Mouse (Mus musculus) 3134 (cell line): ENCODE measurements around the gene Fcamr.
A peak's percentile ranks its signal among the peaks of the same experiment; 100 is the strongest.

ENCODE experiments used
- DNase-seq: peaks from one replicate; pipeline ENCODE4 v3.0.0-alpha.2; 2011; ENCODE audit warnings: low spot score; ENCODE audit not compliant: insufficient read length; ENCODE audit errors: extremely low read depth

The Fcamr gene

GRCm38 (mm10) chr1:130800602-130801001, at the start of gene Fcamr:
Gene Fcamr, plus strand, starts transcription at chr1:130800902.
- no peak for DNase-seq

DNA sequence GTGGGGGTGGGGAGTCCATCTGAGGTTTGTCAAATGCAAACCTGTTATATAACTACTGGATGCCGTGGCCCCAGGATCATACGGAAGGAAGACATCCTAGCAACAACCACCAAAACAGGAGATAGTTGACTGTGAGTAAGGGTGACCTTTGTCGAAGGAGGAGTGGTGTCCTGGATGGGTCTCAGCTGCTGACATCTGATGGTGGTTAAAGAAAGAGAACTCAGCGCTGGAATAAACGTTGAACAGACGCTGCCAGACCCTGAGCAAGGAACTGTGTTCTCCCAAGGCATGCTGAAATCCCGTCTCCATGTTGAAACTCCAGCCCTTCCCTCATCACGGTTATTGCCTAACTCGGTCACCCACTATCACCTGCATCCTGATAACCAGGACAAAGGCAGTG, 41.0 kb upstream of the Fcamr start:
- no peak for DNase-seq

- no peak for DNase-seq
Observed at GRCm38 (mm10) chr1:130761597-130761996, 39.1 kb upstream of the Fcamr start.

DNA sequence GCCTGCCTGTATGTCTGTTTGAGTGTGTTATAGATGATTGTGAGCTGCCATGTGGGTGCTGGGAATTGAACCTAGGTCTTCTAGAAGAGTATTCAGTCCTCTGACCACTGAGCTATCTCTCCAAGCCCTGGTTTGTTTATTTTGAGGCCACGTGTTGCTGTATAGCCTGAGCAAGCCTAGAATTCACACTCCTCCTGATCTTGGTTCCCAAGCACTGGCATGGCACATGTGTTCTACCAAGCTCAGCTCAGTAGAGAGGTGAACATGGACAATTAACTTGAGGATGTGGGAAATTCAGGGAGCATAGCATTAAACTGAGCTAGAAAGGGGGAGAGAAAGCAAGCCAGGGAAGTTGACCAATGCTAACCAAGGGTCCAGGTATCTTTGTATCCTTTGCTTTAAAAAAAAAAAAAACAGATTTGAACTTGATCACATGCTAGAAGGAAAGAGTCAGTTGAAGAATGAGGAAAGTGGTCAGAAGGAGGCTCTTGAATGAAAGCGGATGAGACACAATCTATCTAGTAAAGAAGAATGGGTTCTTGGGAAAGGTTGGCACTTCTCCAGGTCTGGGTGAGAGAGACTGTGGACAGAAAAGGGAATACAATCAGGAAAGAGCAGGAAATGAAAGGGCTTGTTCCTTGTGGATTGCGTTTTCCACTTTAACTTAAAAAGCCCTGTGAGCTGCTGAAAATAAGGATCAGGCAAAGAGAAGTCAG, 38.5 kb upstream of the Fcamr start:
- DNase-seq, result no peak

DNA sequence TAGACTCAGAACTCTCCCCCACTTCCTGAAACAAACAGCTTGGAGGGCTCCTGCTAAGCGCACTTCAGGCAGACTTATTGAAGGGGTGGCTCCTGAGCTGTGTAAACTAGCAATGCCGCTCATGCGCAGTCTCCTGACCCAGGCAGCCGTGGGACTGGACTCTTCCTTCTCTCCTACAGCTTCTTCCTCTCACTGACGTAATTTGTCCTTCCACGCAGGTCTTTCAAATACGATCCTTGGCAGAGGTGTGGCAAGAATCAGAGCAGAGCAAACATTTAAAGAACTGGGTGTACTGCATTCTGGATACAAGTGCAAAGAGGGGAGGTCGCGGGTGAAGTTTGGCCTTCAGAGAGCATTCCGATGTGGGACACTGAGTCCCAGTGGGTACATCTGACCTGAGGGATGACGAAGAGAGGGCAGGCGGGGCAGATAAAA, 36.7 kb upstream of the Fcamr start:
- DNase-seq, result no peak

DNA sequence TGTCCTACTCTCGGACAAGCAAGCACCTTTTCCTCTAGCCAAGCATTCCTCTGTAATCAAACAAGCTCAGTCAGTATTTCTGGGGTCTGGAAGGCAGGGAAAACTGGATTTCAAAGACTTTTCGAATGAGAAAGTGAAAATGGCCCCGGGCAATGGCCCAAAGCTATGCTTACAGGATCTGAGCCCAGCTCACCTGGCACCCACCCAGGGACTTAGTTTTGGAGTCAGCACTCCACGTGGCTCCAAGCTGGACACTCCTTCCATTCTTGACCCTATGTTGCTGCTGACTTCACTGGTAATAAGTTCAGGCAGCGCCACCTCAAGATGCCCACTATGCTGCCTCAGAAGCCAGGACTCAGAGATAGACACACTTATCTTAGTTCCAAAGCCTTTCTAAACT, 33.6 kb upstream of the Fcamr start:
- peak; percentile 22 for DNase-seq

- no peak for DNase-seq
Observed at GRCm38 (mm10) chr1:130769925-130770324, 30.8 kb upstream of the Fcamr start.

GRCm38 (mm10) chr1:130770487-130770886, 30.2 kb upstream of the Fcamr start:
- DNase-seq, result peak; percentile 9

- no peak for DNase-seq
Observed at GRCm38 (mm10) chr1:130770981-130771494, 29.7 kb upstream of the Fcamr start.

DNA sequence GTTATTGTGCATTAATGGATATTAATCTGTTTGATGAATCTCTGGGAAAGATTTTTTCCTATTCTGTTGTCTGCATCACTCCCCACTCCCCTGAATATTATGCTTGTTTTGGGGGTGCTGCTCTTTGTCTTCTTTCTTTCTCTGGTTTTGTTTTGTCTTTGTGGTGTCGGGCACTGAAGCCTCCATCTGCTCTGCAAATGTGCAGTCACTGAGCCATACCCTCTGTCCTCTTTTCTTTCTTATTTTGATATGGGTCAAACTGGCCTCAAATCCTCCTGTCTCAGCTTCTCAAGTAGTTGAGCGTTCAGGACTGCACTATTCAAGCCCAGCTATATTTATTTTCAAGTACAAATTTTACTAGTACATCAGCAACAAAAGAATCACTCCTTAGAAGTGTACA, 25.5 kb upstream of the Fcamr start:
- no peak for DNase-seq

GRCm38 (mm10) chr1:130775691-130776331, 24.9 kb upstream of the Fcamr start:
- no peak for DNase-seq

DNA sequence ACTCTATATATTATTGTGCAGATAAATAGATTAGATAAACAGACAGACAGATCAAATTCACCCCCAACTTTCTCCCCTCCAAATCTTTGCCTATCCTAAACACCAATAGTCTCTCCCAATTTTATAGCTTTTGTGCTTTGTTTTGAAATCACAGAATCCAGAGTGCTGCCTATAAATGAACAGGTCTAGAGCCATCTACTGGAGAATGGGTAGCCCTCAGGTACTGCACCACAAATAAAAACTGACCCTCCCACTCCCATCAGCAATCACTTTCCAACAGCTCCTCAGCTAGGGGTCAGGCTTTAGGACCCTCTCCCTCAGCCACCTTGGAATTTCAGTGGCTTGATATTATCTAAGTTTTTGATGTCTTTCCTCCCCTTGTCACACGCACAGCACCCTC, 24.1 kb upstream of the Fcamr start:
- no peak for DNase-seq

GRCm38 (mm10) chr1:130779867-130780266, 20.8 kb upstream of the Fcamr start:
- DNase-seq, result no peak

- DNase-seq, result no peak
Observed at GRCm38 (mm10) chr1:130784054-130784453, 16.6 kb upstream of the Fcamr start.

- DNase-seq, result no peak
Observed at GRCm38 (mm10) chr1:130787001-130787400, 13.7 kb upstream of the Fcamr start.

- no peak for DNase-seq
Observed at GRCm38 (mm10) chr1:130789512-130790451, 10.9 kb upstream of the Fcamr start.

GRCm38 (mm10) chr1:130795331-130795730, 5.4 kb upstream of the Fcamr start:
- DNase-seq, result no peak

DNA sequence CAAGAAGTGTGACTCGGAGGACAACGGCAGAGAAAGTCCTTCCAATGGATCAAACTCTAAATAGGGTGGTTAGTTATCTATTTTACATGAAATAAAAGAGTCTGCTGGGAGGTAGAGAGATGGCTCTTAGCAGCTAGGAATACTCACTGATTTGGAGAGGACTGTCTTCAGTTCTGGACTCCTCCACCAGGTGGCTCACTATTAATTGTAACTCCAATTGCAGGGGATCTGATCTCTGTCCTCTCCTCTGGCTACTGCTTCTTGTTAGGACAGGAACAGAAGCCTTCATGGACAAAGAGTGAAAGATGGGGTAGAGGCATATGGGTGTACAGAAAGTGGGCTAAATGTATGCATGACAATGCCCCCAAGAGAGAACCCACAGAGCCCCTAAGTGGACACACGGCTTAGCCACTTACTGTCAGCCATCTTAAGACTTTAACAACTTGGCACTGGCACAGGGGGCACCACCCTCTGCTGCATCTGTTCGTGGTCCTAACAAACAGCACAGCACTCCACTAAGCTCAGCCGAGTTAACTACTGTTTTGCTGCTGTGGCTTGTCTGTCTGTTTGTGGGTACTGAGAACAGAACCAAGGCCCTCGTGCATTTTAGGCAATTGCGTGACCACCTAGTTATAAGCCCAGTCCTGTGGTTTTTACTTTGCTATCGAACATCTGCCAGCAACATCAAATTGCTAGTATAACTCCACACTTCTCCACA, 3.6 kb upstream of the Fcamr start:
- DNase-seq, result peak; percentile 20

DNA sequence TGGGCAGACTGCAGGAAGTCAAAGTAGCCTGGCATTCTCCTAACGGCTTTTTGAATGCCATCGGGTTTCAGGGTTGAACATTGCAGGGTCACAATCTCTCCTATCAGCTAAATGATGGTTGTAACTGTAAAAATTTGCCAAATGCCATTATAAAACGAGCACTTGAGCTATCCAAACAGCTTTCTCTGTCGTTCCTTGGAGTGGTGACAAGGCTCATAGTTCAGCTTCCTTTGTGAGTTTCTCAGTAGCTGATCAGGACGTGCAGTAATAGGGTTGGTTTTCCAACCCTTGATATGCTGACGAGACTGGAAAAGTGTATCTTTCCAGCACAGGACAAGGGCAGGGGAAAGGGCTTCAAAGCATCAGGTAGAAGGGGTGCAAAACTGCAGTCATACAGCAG, 2.7 kb upstream of the Fcamr start:
- no peak for DNase-seq

DNA sequence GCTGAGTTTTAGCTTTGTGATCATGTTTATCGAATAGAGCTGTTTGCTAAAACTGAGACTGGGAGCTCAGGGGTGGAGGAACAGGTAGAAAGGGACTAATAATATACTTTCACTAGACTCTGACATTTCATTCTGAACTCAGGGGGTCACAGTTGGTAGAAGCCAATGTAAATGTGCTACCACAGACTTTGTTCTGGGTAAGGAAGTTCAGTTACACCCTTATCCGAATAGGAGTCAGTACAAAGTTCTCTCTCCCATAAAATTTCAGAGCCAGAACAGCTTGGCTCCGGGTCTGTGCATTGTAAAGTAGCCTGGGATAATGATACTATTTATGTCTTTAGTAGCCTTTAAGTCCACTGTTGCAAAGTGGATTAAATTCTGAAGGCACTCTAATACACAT, 2.2 kb upstream of the Fcamr start:
- no peak for DNase-seq
